Mouse (Mus musculus): ENCODE measurements around the gene Jade3. TPM values are rescaled to one million over a fixed set of nuclear protein-coding genes. Genes with fewer than 3 reads are reported as not detected.

The Jade3 gene
- polyA plus RNA-seq, 1 experiment from 2014 or later: 6.6 TPM

GRCm38 (mm10) chrX:20521578-20521977, 96.1 kb downstream of the Jade3 start:
- no peaks in the 10 kb centered on the region for H3K9me3 ChIP-seq (replicated peaks; ENCODE audit: control insufficient read depth, low read length)
- H3K9ac ChIP-seq (ENCODE audit: low read length): no peak overlapping the region
- H3K27ac ChIP-seq (ENCODE audit: low read depth, low read length): no peak overlapping the region
- peaks cover 3% of the 10 kb centered on the region; the same call in 1 of the 2 replicates for H3K36me3 ChIP-seq (ENCODE audit: control insufficient read depth, insufficient read depth, low read length)
- no peak overlapping the region for H3K4me3 ChIP-seq (ENCODE audit: low read depth, low read length)
- H3K27me3 ChIP-seq (replicated peaks; ENCODE audit: control insufficient read depth, insufficient read depth, low read length): no peaks in the 10 kb centered on the region
- DNase-seq (ENCODE audit: low spot score) (no peak), ATAC-seq (no peak)
- H3K4me2 ChIP-seq (ENCODE audit: low read length): no peak overlapping the region
- H3K4me1 ChIP-seq (ENCODE audit: control insufficient read depth, insufficient read depth, low read length): no peaks in the 10 kb centered on the region

- Histone ChIP-seq H3K36me3 (ENCODE audit: control insufficient read depth, insufficient read depth, low read length) (no peaks in the 10 kb centered on the region), H3K27me3 (replicated peaks; ENCODE audit: control insufficient read depth, insufficient read depth, low read length) (no peaks in the 10 kb centered on the region), H3K4me2 (ENCODE audit: low read length) (no peak overlapping the region), H3K4me1 (ENCODE audit: control insufficient read depth, insufficient read depth, low read length) (no peaks in the 10 kb centered on the region), H3K4me3 (ENCODE audit: low read depth, low read length) (no peak overlapping the region), H3K27ac (ENCODE audit: low read depth, low read length) (no peak overlapping the region), H3K9me3 (replicated peaks; ENCODE audit: control insufficient read depth, low read length) (no peaks in the 10 kb centered on the region), H3K9ac (ENCODE audit: low read length) (no peak overlapping the region)
- no peak for ATAC-seq
- no peak for DNase-seq (ENCODE audit: low spot score)
- whole genome bisulfite sequencing: 52% methylated on average over 1 of the region's 1 CpGs
These were observed 107.1 kb downstream of the Jade3 start for GRCm38 (mm10) chrX:20532621-20533020.

- no peak overlapping the region for H3K9ac ChIP-seq (ENCODE audit: low read length)
- no peak for DNase-seq (ENCODE audit: low spot score)
- H3K4me2 ChIP-seq (ENCODE audit: low read length): no peak overlapping the region
- no peak overlapping the region for H3K27ac ChIP-seq (ENCODE audit: low read depth, low read length)
- no peaks in the 10 kb centered on the region for H3K9me3 ChIP-seq (replicated peaks; ENCODE audit: control insufficient read depth, low read length)
- no peaks in the 10 kb centered on the region for H3K36me3 ChIP-seq (ENCODE audit: control insufficient read depth, insufficient read depth, low read length)
- no peak overlapping the region for H3K4me3 ChIP-seq (ENCODE audit: low read depth, low read length)
- no peaks in the 10 kb centered on the region for H3K27me3 ChIP-seq (replicated peaks; ENCODE audit: control insufficient read depth, insufficient read depth, low read length)
- H3K4me1 ChIP-seq (ENCODE audit: control insufficient read depth, insufficient read depth, low read length): no peaks in the 10 kb centered on the region
- no peak for ATAC-seq
- WGBS: 94% methylated on average over 3 of the region's 3 CpGs
These were observed 118.4 kb downstream of the Jade3 start for GRCm38 (mm10) chrX:20543867-20544266.

GRCm38 (mm10) chrX:20547609-20548008, 122.1 kb downstream of the Jade3 start:
- no peak overlapping the region for H3K4me3 ChIP-seq (ENCODE audit: low read depth, low read length)
- no peaks in the 10 kb centered on the region for H3K9me3 ChIP-seq (replicated peaks; ENCODE audit: control insufficient read depth, low read length)
- no peaks in the 10 kb centered on the region for H3K4me1 ChIP-seq (ENCODE audit: control insufficient read depth, insufficient read depth, low read length)
- 40% methylated on average over 5 of the region's 5 CpGs for WGBS
- no peaks in the 10 kb centered on the region for H3K36me3 ChIP-seq (ENCODE audit: control insufficient read depth, insufficient read depth, low read length)
- peak overlapping the region; percentile 56 for H3K4me2 ChIP-seq (ENCODE audit: low read length)
- no peaks in the 10 kb centered on the region for H3K27me3 ChIP-seq (replicated peaks; ENCODE audit: control insufficient read depth, insufficient read depth, low read length)
- DNase-seq (ENCODE audit: low spot score) (peak; percentile 4), ATAC-seq (no peak)
- H3K27ac ChIP-seq (ENCODE audit: low read depth, low read length): no peak overlapping the region
- H3K9ac ChIP-seq (ENCODE audit: low read length): no peak overlapping the region; the same call in 1 of the 2 replicates

- 31% methylated on average over 24 of the region's 24 CpGs for WGBS
- Histone ChIP-seq H3K9ac (ENCODE audit: low read length) (peak overlapping the region; percentile 56), H3K4me2 (ENCODE audit: low read length) (peak overlapping the region; percentile 56), H3K9me3 (replicated peaks; ENCODE audit: control insufficient read depth, low read length) (no peaks in the 10 kb centered on the region), H3K4me1 (ENCODE audit: control insufficient read depth, insufficient read depth, low read length) (no peaks in the 10 kb centered on the region), H3K36me3 (ENCODE audit: control insufficient read depth, insufficient read depth, low read length) (no peaks in the 10 kb centered on the region), H3K27ac (ENCODE audit: low read depth, low read length) (no peak overlapping the region), H3K4me3 (ENCODE audit: low read depth, low read length) (peak overlapping the region; percentile 26), H3K27me3 (replicated peaks; ENCODE audit: control insufficient read depth, insufficient read depth, low read length) (no peaks in the 10 kb centered on the region)
- ATAC-seq: peak; percentile 37; the same call in 1 of the 2 replicates
- DNase-seq (ENCODE audit: low spot score): peak; percentile 21
These were observed 122.8 kb downstream of the Jade3 start for GRCm38 (mm10) chrX:20548011-20548879.

GRCm38 (mm10) chrX:20548880-20549440, 123.5 kb downstream of the Jade3 start:
- Histone ChIP-seq H3K4me3 (ENCODE audit: low read depth, low read length) (no peak overlapping the region), H3K9ac (ENCODE audit: low read length) (no peak overlapping the region), H3K27ac (ENCODE audit: low read depth, low read length) (no peak overlapping the region), H3K4me1 (ENCODE audit: control insufficient read depth, insufficient read depth, low read length) (no peaks in the 10 kb centered on the region), H3K27me3 (replicated peaks; ENCODE audit: control insufficient read depth, insufficient read depth, low read length) (no peaks in the 10 kb centered on the region), H3K4me2 (ENCODE audit: low read length) (peak overlapping the region; percentile 56; the same call in 1 of the 2 replicates), H3K36me3 (ENCODE audit: control insufficient read depth, insufficient read depth, low read length) (no peaks in the 10 kb centered on the region), H3K9me3 (replicated peaks; ENCODE audit: control insufficient read depth, low read length) (no peaks in the 10 kb centered on the region)
- WGBS: 45% methylated on average over 1 of the region's 1 CpGs
- no peak for ATAC-seq
- DNase-seq (ENCODE audit: low spot score): no peak

GRCm38 (mm10) chrX:20549532-20549931, 124.0 kb downstream of the Jade3 start, which contains the start of gene Rgn:
TSS of gene Rgn (plus strand) at chrX:20549787.
- WGBS: 82% methylated on average over 3 of the region's 3 CpGs
- Histone ChIP-seq H3K4me1 (ENCODE audit: control insufficient read depth, insufficient read depth, low read length) (no peaks in the 10 kb centered on the region), H3K4me3 (ENCODE audit: low read depth, low read length) (peak within 1 kb of the TSS; percentile 26; the same call in 1 of the 2 replicates), H3K27ac (ENCODE audit: low read depth, low read length) (no peak within 1 kb of the TSS), H3K4me2 (ENCODE audit: low read length) (peak within 1 kb of the TSS; percentile 56), H3K9me3 (replicated peaks; ENCODE audit: control insufficient read depth, low read length) (no peaks in the 10 kb centered on the region), H3K9ac (ENCODE audit: low read length) (no peak within 1 kb of the TSS), H3K36me3 (ENCODE audit: control insufficient read depth, insufficient read depth, low read length) (no peaks in the 10 kb centered on the region), H3K27me3 (replicated peaks; ENCODE audit: control insufficient read depth, insufficient read depth, low read length) (no peaks in the 10 kb centered on the region)
- no peak for ATAC-seq
- DNase-seq (ENCODE audit: low spot score): no peak

GRCm38 (mm10) chrX:20552199-20552598, 126.7 kb downstream of the Jade3 start:
- WGBS: 76% methylated on average over 2 of the region's 2 CpGs
- H3K4me1 ChIP-seq (ENCODE audit: control insufficient read depth, insufficient read depth, low read length): no peaks in the 10 kb centered on the region

GRCm38 (mm10) chrX:20561846-20562245, 136.4 kb downstream of the Jade3 start:
- no peak overlapping the region for H3K4me3 ChIP-seq (ENCODE audit: low read depth, low read length)
- H3K27me3 ChIP-seq (replicated peaks; ENCODE audit: control insufficient read depth, insufficient read depth, low read length): no peaks in the 10 kb centered on the region
- 41% methylated on average over 1 of the region's 1 CpGs for WGBS

More at GRCm38 (mm10) chrX:20552199-20552598, 126.7 kb downstream of the Jade3 start:
- no peak overlapping the region for H3K4me2 ChIP-seq (ENCODE audit: low read length)
- no peak overlapping the region for H3K4me3 ChIP-seq (ENCODE audit: low read depth, low read length)
- no peak for DNase-seq (ENCODE audit: low spot score)
- H3K9ac ChIP-seq (ENCODE audit: low read length): no peak overlapping the region
- no peaks in the 10 kb centered on the region for H3K9me3 ChIP-seq (replicated peaks; ENCODE audit: control insufficient read depth, low read length)
- no peak overlapping the region for H3K27ac ChIP-seq (ENCODE audit: low read depth, low read length)
- no peaks in the 10 kb centered on the region for H3K36me3 ChIP-seq (ENCODE audit: control insufficient read depth, insufficient read depth, low read length)
- H3K27me3 ChIP-seq (replicated peaks; ENCODE audit: control insufficient read depth, insufficient read depth, low read length): no peaks in the 10 kb centered on the region
- no peak for ATAC-seq

More at GRCm38 (mm10) chrX:20561846-20562245, 136.4 kb downstream of the Jade3 start:
- no peak overlapping the region for H3K9ac ChIP-seq (ENCODE audit: low read length)
- no peaks in the 10 kb centered on the region for H3K36me3 ChIP-seq (ENCODE audit: control insufficient read depth, insufficient read depth, low read length)
- H3K27ac ChIP-seq (ENCODE audit: low read depth, low read length): no peak overlapping the region
- DNase-seq (ENCODE audit: low spot score): peak; percentile 43
- no peaks in the 10 kb centered on the region for H3K4me1 ChIP-seq (ENCODE audit: control insufficient read depth, insufficient read depth, low read length)
- H3K9me3 ChIP-seq (replicated peaks; ENCODE audit: control insufficient read depth, low read length): no peaks in the 10 kb centered on the region
- no peak overlapping the region for H3K4me2 ChIP-seq (ENCODE audit: low read length)
- ATAC-seq: no peak
